Mouse (Mus musculus): Measurements from ENCODE around the gene Zfp503. TPM values are rescaled to one million over a fixed set of nuclear protein-coding genes. Genes with fewer than 3 reads are reported as not detected.

Gene Zfp503
- polyA plus RNA-seq (2012; fragmentation: generic; extraction: Trizol) = 5.4 TPM

DNA sequence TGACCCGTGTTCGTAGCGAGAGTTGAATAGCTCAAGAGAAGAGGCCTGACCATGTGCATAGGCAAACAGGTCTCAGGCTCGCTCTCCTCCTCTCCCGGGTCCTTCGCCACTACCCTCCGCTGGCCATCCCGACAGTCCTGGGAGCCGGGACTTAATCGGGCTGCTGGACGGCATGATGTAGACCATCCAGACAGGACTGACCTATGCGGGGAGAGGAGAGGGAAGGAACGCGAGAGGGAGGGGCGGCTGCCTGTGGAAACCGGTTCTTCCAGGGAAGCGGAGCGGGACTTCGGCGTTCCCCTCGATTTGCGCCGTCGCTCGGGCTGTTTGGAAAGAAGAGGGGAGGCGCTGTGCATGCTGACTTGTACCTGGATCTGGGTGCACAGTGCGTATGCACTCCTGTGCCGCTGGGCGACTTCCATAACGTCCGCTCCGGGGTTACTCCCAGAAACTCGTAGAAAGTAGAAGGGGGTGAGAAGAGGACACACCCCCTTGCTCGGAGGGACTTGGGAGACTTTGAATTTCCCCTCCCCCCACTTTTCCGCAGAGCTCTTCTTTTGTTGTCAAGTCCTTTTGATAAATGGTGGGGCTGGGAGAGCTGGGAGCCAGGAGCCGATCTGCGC lies at the start of gene Zfp503:
Gene Zfp503, minus strand, starts transcription at position 311 of the 623 bp plus-strand sequence.
- peak within 1 kb of the TSS; percentile 79 for H3K4me2 ChIP-seq (ENCODE audit: low read depth)
- peaks cover 8% of the 10 kb centered on the region for H3K79me2 ChIP-seq (ENCODE audit: control insufficient read depth, insufficient read depth)
- TF ChIP-seq MYOD1 (IDR thresholded peaks at IDR 0.05; ENCODE audit: control insufficient read depth in 1 of 3, insufficient read length in 2 of 3, low read depth in 2 of 3) = no peak
- no peak within 1 kb of the TSS for H3ac ChIP-seq (ENCODE audit: control insufficient read depth, insufficient read length)
- no peaks in the 10 kb centered on the region for H3K27me3 ChIP-seq (ENCODE audit: control insufficient read depth, insufficient read depth, insufficient read length)
- H3K4me3 ChIP-seq = peak within 1 kb of the TSS; percentile 56
- no peaks in the 10 kb centered on the region for H3K36me3 ChIP-seq (ENCODE audit: control insufficient read depth, insufficient read depth)

DNA sequence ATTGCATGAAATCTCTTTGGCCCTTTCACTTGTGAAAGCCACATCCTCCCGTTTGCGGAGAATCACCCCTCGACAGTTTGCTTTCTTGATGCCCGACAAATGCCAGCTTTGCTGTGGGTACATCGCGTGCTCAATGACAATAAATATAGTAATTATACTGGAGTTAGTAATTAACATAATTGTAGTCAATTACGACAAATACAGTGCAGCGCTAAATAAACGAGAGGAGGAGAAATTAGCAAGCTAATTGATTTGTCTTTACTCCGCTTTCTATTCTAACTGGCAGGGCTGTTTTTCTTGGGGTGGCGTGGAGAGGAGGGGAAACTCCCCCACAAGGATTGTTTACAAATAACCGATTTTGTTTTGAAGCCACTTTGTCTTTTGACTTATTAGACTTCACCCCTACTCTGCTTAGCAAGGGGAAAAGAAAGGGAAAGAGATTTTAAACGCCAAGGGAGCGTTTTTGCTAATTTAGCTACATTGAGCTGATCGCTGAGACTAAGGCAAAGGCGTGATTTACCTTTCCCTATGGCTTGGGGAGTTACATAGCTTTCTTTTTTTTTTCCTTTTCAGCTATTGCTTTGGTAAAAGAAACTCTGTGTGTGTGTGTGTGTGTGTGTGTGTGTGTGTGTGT lies 48.2 kb upstream of the Zfp503 start:
- Histone ChIP-seq H3K4me2 (ENCODE audit: low read depth) (no peak overlapping the region), H3K27me3 (ENCODE audit: control insufficient read depth, insufficient read depth, insufficient read length) (peaks cover 31% of the 10 kb centered on the region)
- TF ChIP-seq E2F4 (IDR thresholded peaks at IDR 0.05; ENCODE audit: insufficient read depth) (no peak), TCF12 (IDR thresholded peaks at IDR 0.05; ENCODE audit: insufficient read depth, poor library complexity, severe bottlenecking) (no peak), MYOD1 (IDR thresholded peaks at IDR 0.05; ENCODE audit: control insufficient read depth in 1 of 3, insufficient read length in 2 of 3, low read depth in 2 of 3) (no peak), SRF (IDR thresholded peaks at IDR 0.05; ENCODE audit: control insufficient read depth, insufficient read length, low read depth) (no peak), POLR2AphosphoS2 (IDR thresholded peaks at IDR 0.05; ENCODE audit: insufficient read length, low read depth) (no peak), MYOG (IDR thresholded peaks at IDR 0.05; ENCODE audit: control insufficient read depth in 1 of 3, insufficient read depth in 1 of 3, insufficient read length in 2 of 3, low read depth in 2 of 3) (no peak), MAX (IDR thresholded peaks at IDR 0.05; ENCODE audit: low read depth) (no peak), USF1 (IDR thresholded peaks at IDR 0.05; ENCODE audit: low read depth) (no peak), TCF3 (IDR thresholded peaks at IDR 0.05; ENCODE audit: insufficient read length, low read depth) (no peak), POLR2A (IDR thresholded peaks at IDR 0.05; ENCODE audit: insufficient read length, low read depth) (no peak), REST (IDR thresholded peaks at IDR 0.05; ENCODE audit: insufficient read depth, insufficient read length) (no peak), CEBPB (IDR thresholded peaks at IDR 0.05; ENCODE audit: insufficient read depth, poor library complexity, severe bottlenecking) (no peak)

DNA sequence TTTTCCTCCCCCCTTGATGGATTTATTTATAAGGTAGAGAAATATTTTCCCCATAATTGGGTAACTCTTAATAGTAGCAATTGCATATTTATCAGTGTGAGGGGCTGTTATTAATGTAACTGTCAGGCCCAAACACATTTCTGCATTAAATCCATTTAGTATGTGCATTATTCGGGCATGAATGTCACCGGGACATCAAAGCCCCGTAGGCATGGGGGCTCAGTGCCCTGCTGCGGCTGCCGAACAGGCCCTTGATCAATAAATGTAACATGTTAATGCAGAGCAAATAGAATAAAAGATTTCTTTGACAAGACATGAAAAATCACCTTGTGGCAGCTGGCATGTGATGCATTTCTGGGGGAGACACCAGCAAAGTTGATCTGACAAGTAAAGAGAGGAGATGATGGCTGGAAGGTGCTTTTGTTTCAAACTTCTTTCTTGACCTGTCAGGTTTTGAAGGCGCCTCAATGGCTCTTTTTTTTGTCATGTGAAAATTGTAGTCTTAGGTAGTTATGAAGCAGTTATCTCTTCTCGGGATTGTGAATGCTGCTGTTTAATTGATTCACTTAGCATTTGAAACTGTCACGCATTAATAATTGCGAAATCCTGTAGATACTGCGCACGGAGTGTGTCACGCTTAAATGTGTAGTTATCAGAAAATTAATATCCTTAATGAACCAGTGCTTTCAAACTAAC lies 47.5 kb upstream of the Zfp503 start:
- Histone ChIP-seq H3K79me2 (ENCODE audit: control insufficient read depth, insufficient read depth) (no peaks in the 10 kb centered on the region), H3K36me3 (ENCODE audit: control insufficient read depth, insufficient read depth) (no peaks in the 10 kb centered on the region), H3K4me2 (ENCODE audit: low read depth) (no peak overlapping the region), H3ac (ENCODE audit: control insufficient read depth, insufficient read length) (no peak overlapping the region), H3K4me3 (no peak overlapping the region), H3K27me3 (ENCODE audit: control insufficient read depth, insufficient read depth, insufficient read length) (peaks cover 30% of the 10 kb centered on the region)
- TF ChIP-seq E2F4 (IDR thresholded peaks at IDR 0.05; ENCODE audit: insufficient read depth) (no peak), TCF3 (IDR thresholded peaks at IDR 0.05; ENCODE audit: insufficient read length, low read depth) (no peak), USF1 (IDR thresholded peaks at IDR 0.05; ENCODE audit: low read depth) (no peak), MYOG (IDR thresholded peaks at IDR 0.05; ENCODE audit: control insufficient read depth in 1 of 3, insufficient read depth in 1 of 3, insufficient read length in 2 of 3, low read depth in 2 of 3) (no peak), SRF (IDR thresholded peaks at IDR 0.05; ENCODE audit: control insufficient read depth, insufficient read length, low read depth) (no peak), POLR2AphosphoS2 (IDR thresholded peaks at IDR 0.05; ENCODE audit: insufficient read length, low read depth) (no peak), MYOD1 (IDR thresholded peaks at IDR 0.05; ENCODE audit: control insufficient read depth in 1 of 3, insufficient read length in 2 of 3, low read depth in 2 of 3) (no peak), CEBPB (IDR thresholded peaks at IDR 0.05; ENCODE audit: insufficient read depth, poor library complexity, severe bottlenecking) (no peak), TCF12 (IDR thresholded peaks at IDR 0.05; ENCODE audit: insufficient read depth, poor library complexity, severe bottlenecking) (no peak), REST (IDR thresholded peaks at IDR 0.05; ENCODE audit: insufficient read depth, insufficient read length) (no peak), POLR2A (IDR thresholded peaks at IDR 0.05; ENCODE audit: insufficient read length, low read depth) (no peak), MAX (IDR thresholded peaks at IDR 0.05; ENCODE audit: low read depth) (no peak)

More for the DNA sequence above, 48.2 kb upstream of the Zfp503 start:
- Histone ChIP-seq H3K79me2 (ENCODE audit: control insufficient read depth, insufficient read depth) (no peaks in the 10 kb centered on the region), H3K36me3 (ENCODE audit: control insufficient read depth, insufficient read depth) (no peaks in the 10 kb centered on the region), H3ac (ENCODE audit: control insufficient read depth, insufficient read length) (no peak overlapping the region), H3K4me3 (no peak overlapping the region)

DNA sequence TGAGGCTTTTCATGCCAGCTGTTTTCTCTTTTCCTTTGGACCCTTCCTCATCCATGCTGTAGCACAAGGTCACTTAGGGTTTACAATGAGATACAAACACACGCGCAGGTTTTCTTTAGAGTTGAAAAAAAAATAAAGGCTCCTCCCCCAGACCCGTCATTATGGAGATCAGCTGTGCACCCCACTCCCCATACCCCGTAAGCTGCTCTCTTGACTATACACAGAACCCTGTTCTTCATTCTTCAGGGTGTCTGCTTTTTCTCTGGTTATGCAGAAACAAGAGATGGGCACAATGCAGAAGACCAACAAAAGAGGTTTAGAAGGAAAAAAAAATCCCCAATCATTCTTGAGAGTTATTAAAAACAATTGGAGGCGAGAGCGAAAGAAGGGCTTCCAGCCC lies 46.9 kb upstream of the Zfp503 start:
- H3K79me2 ChIP-seq (ENCODE audit: control insufficient read depth, insufficient read depth) = no peaks in the 10 kb centered on the region
- no peak overlapping the region for H3K4me2 ChIP-seq (ENCODE audit: low read depth)
- H3K27me3 ChIP-seq (ENCODE audit: control insufficient read depth, insufficient read depth, insufficient read length) = peaks cover 27% of the 10 kb centered on the region
- no peak overlapping the region for H3K4me3 ChIP-seq
- H3ac ChIP-seq (ENCODE audit: control insufficient read depth, insufficient read length) = no peak overlapping the region
- no peaks in the 10 kb centered on the region for H3K36me3 ChIP-seq (ENCODE audit: control insufficient read depth, insufficient read depth)
- TF ChIP-seq TCF3 (IDR thresholded peaks at IDR 0.05; ENCODE audit: insufficient read length, low read depth) (no peak), MAX (IDR thresholded peaks at IDR 0.05; ENCODE audit: low read depth) (no peak), REST (IDR thresholded peaks at IDR 0.05; ENCODE audit: insufficient read depth, insufficient read length) (no peak), POLR2A (IDR thresholded peaks at IDR 0.05; ENCODE audit: insufficient read length, low read depth) (no peak), USF1 (IDR thresholded peaks at IDR 0.05; ENCODE audit: low read depth) (no peak), POLR2AphosphoS2 (IDR thresholded peaks at IDR 0.05; ENCODE audit: insufficient read length, low read depth) (no peak), MYOG (IDR thresholded peaks at IDR 0.05; ENCODE audit: control insufficient read depth in 1 of 3, insufficient read depth in 1 of 3, insufficient read length in 2 of 3, low read depth in 2 of 3) (no peak), CEBPB (IDR thresholded peaks at IDR 0.05; ENCODE audit: insufficient read depth, poor library complexity, severe bottlenecking) (no peak), TCF12 (IDR thresholded peaks at IDR 0.05; ENCODE audit: insufficient read depth, poor library complexity, severe bottlenecking) (no peak), MYOD1 (IDR thresholded peaks at IDR 0.05; ENCODE audit: control insufficient read depth in 1 of 3, insufficient read length in 2 of 3, low read depth in 2 of 3) (no peak)
